Mouse (Mus musculus) B cell, adult (primary cell): ENCODE measurements around the gene Ttll11. TPM values are rescaled to one million over a fixed set of nuclear protein-coding genes. Genes with fewer than 3 reads are reported as not detected.

Experiments used
- total RNA-seq: library from RNA; stranded (reverse); gene quantifications from 4 replicates; pipeline ENCODE4 v1.2.4, GENCODE M21; 2023; ENCODE audit not compliant: inconsistent age

The Ttll11 gene
- total RNA-seq = 0.74 to 1.2 TPM (median 0.87 TPM) in 4 replicates

DNA sequence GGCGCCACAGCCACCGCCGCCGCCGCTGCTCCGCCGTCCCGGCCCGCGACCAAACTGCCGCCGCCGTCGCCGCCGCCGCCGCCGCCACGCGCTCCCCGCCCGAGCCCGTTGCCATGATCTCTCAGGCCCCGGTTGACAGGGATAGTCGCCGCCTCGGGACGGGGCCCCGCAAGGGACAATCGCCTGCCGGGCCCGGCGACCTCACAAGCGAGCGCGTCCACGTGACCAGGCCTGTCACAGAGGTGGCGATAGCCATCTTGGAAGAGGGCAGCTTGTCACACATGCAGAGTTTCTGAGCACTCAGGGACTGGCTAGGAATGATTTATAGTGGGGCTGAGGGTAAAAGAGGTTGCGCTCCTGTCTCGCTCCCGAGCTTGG lies at the start of gene Ttll11:
Gene Ttll11, minus strand, starts transcription at position 270 of the 378 bp plus-strand sequence.

Other genes with a start within 250 kb of the Ttll11 start
- 37.1 to 47.7 TPM (median 47.1 TPM) in 4 replicates for gene Ndufa8, start 69.5 kb upstream of the Ttll11 start, total RNA-seq
- gene Morn5, start 69.5 kb upstream of the Ttll11 start, total RNA-seq = not detected in 4 replicates
- not detected in 4 replicates for gene Lhx6, start 125.5 kb upstream of the Ttll11 start, total RNA-seq
- gene Mrrf, start 156.5 kb upstream of the Ttll11 start, total RNA-seq = 10.2 to 17.6 TPM (median 12.3 TPM) in 4 replicates
- 40.7 to 45.0 TPM (median 42.9 TPM) in 4 replicates for gene Rbm18, start 156.9 kb upstream of the Ttll11 start, total RNA-seq